Mouse (Mus musculus) limb, embryonic 15.5 days (tissue): ENCODE results near the gene Lrit2. TPM values are rescaled to one million over a fixed set of nuclear protein-coding genes. Genes with fewer than 3 reads are reported as not detected.

Experiments used
- ATAC-seq: fragments of 200-750 bp; cut with Nextera tagmentation; 2 replicates; pipeline ENCODE4 v1.8.0; 2017; ENCODE audit warnings: low read depth, moderate TSS enrichment; ENCODE audit not compliant: insufficient number of reproducible peaks, low FRiP score, low TSS enrichment
- H3K27ac ChIP-seq: fragments of 300-500 bp; sonication (generic); 2 replicates; pipeline ENCODE4 v1.5.1; 2015; ENCODE audit warnings: moderate library complexity, mild to moderate bottlenecking, inconsistent platforms
- H3K27me3 ChIP-seq: fragments of 300-500 bp; sonication (generic); 2 replicates; pipeline ENCODE4 v1.6.1; 2015; ENCODE audit warnings: inconsistent platforms
- H3K36me3 ChIP-seq: fragments of 300-500 bp; sonication (generic); 2 replicates; pipeline ENCODE4 v1.6.1; 2015; ENCODE audit warnings: inconsistent platforms
- H3K4me1 ChIP-seq: fragments of 300-500 bp; sonication (generic); 2 replicates; pipeline ENCODE4 v1.6.1; 2015; ENCODE audit warnings: inconsistent platforms
- H3K4me2 ChIP-seq: fragments of 300-500 bp; sonication (generic); 2 replicates; pipeline ENCODE4 v1.6.1; 2015; ENCODE audit warnings: mild to moderate bottlenecking, inconsistent platforms
- H3K4me3 ChIP-seq: fragments of 300-500 bp; sonication (generic); 2 replicates; pipeline ENCODE4 v1.5.1; 2015; ENCODE audit warnings: mild to moderate bottlenecking, inconsistent platforms
- H3K9ac ChIP-seq: fragments of 300-500 bp; sonication (generic); 2 replicates; pipeline ENCODE4 v1.6.1; 2015; ENCODE audit warnings: inconsistent platforms
- H3K9me3 ChIP-seq: fragments of 300-500 bp; sonication (generic); 2 replicates; pipeline ENCODE4 v1.6.1; 2016; ENCODE audit warnings: inconsistent platforms
- WGBS: fragments of 180-500 bp; shearing (Covaris S2); methylation state at CpG from one replicate; pipeline ENCODE4 v1.1.7; 2015; 5-methylcytosine and 5-hydroxymethylcytosine counted together
- polyA plus RNA-seq: library from polyadenylated mRNA; unstranded; fragments of >200 nt; fragmentation: Nextera tagmentation; extraction: Ambion mirVana; gene quantifications from 2 replicates; pipeline ENCODE4 v1.2.1, GENCODE M21; 2015

The Lrit2 gene
- polyA plus RNA-seq, result not detected in 2 replicates

GRCm38 (mm10) chr14:37067629-37068028 lies at the start of gene Lrit2:
Lrit2 (plus strand) TSS chr14:37067929.
- H3K9me3 ChIP-seq, result no peaks in the 10 kb centered on the region
- no peak within 1 kb of the TSS for H3K4me2 ChIP-seq
- H3K27ac ChIP-seq, result no peak within 1 kb of the TSS
- no peaks in the 10 kb centered on the region for H3K36me3 ChIP-seq
- no peak within 1 kb of the TSS for H3K9ac ChIP-seq
- H3K27me3 ChIP-seq, result no peaks in the 10 kb centered on the region
- no peak within 1 kb of the TSS for H3K4me3 ChIP-seq
- ATAC-seq, result no peak
- 77% methylated on average over 5 of the region's 5 CpGs for WGBS
- H3K4me1 ChIP-seq, result no peaks in the 10 kb centered on the region

- Histone ChIP-seq H3K27ac (no peak overlapping the region), H3K4me3 (no peak overlapping the region), H3K4me2 (no peak overlapping the region), H3K9me3 (no peaks in the 10 kb centered on the region), H3K4me1 (no peaks in the 10 kb centered on the region), H3K9ac (no peak overlapping the region), H3K36me3 (no peaks in the 10 kb centered on the region), H3K27me3 (no peaks in the 10 kb centered on the region)
- 75% methylated on average over 4 of the region's 4 CpGs for WGBS
- no peak for ATAC-seq
Observed at GRCm38 (mm10) chr14:37027248-37027933, 40.3 kb upstream of the Lrit2 start.

GRCm38 (mm10) chr14:37027951-37028350 lies 39.8 kb upstream of the Lrit2 start:
- Histone ChIP-seq H3K36me3 (no peaks in the 10 kb centered on the region), H3K9me3 (no peaks in the 10 kb centered on the region), H3K4me3 (no peak overlapping the region), H3K4me1 (no peaks in the 10 kb centered on the region), H3K4me2 (no peak overlapping the region), H3K27ac (no peak overlapping the region), H3K9ac (no peak overlapping the region), H3K27me3 (no peaks in the 10 kb centered on the region)
- WGBS, result 89% methylated on average over 3 of the region's 3 CpGs
- ATAC-seq, result no peak

GRCm38 (mm10) chr14:37028555-37028954 lies 39.2 kb upstream of the Lrit2 start:
- Histone ChIP-seq H3K27me3 (no peaks in the 10 kb centered on the region), H3K27ac (no peak overlapping the region), H3K36me3 (no peaks in the 10 kb centered on the region), H3K4me2 (no peak overlapping the region), H3K9ac (no peak overlapping the region), H3K9me3 (no peaks in the 10 kb centered on the region), H3K4me3 (no peak overlapping the region), H3K4me1 (no peaks in the 10 kb centered on the region)
- WGBS, result 87% methylated on average over 3 of the region's 3 CpGs
- no peak for ATAC-seq

- no peaks in the 10 kb centered on the region for H3K27me3 ChIP-seq
- no peak overlapping the region for H3K9ac ChIP-seq
- H3K4me2 ChIP-seq, result no peak overlapping the region
- no peaks in the 10 kb centered on the region for H3K4me1 ChIP-seq
- no peaks in the 10 kb centered on the region for H3K36me3 ChIP-seq
- no peak overlapping the region for H3K27ac ChIP-seq
- ATAC-seq, result no peak
- no peak overlapping the region for H3K4me3 ChIP-seq
- no peaks in the 10 kb centered on the region for H3K9me3 ChIP-seq
- WGBS, result 71% methylated on average over 11 of the region's 11 CpGs
Observed at GRCm38 (mm10) chr14:37032481-37033104, 35.1 kb upstream of the Lrit2 start.

GRCm38 (mm10) chr14:37033241-37033640 lies 34.5 kb upstream of the Lrit2 start:
- H3K27me3 ChIP-seq, result no peaks in the 10 kb centered on the region
- H3K4me2 ChIP-seq, result no peak overlapping the region
- H3K4me1 ChIP-seq, result no peaks in the 10 kb centered on the region
- H3K4me3 ChIP-seq, result no peak overlapping the region
- 20% methylated on average over 7 of the region's 7 CpGs for WGBS
- no peak overlapping the region for H3K27ac ChIP-seq
- no peaks in the 10 kb centered on the region for H3K9me3 ChIP-seq
- no peaks in the 10 kb centered on the region for H3K36me3 ChIP-seq
- ATAC-seq, result no peak
- H3K9ac ChIP-seq, result no peak overlapping the region

GRCm38 (mm10) chr14:37034432-37034831 lies 33.3 kb upstream of the Lrit2 start:
- H3K36me3 ChIP-seq, result no peaks in the 10 kb centered on the region
- no peak overlapping the region for H3K9ac ChIP-seq
- no peaks in the 10 kb centered on the region for H3K27me3 ChIP-seq
- H3K27ac ChIP-seq, result no peak overlapping the region
- H3K4me2 ChIP-seq, result no peak overlapping the region
- no peaks in the 10 kb centered on the region for H3K9me3 ChIP-seq
- no peaks in the 10 kb centered on the region for H3K4me1 ChIP-seq
- WGBS, result 46% methylated on average over 5 of the region's 5 CpGs
- no peak overlapping the region for H3K4me3 ChIP-seq
- no peak for ATAC-seq

GRCm38 (mm10) chr14:37048914-37049410 lies 18.8 kb upstream of the Lrit2 start, which contains the start of gene Rgr:
Rgr (minus strand) TSS chr14:37048964.
- H3K9ac ChIP-seq, result no peak within 1 kb of the TSS
- H3K36me3 ChIP-seq, result no peaks in the 10 kb centered on the region
- ATAC-seq, result no peak
- no peaks in the 10 kb centered on the region for H3K4me1 ChIP-seq
- no peak within 1 kb of the TSS for H3K4me2 ChIP-seq
- H3K4me3 ChIP-seq, result no peak within 1 kb of the TSS
- 76% methylated on average over 1 of the region's 1 CpGs for WGBS
- H3K27ac ChIP-seq, result no peak within 1 kb of the TSS
- no peaks in the 10 kb centered on the region for H3K9me3 ChIP-seq
- H3K27me3 ChIP-seq, result no peaks in the 10 kb centered on the region

- Histone ChIP-seq H3K9me3 (no peaks in the 10 kb centered on the region), H3K36me3 (no peaks in the 10 kb centered on the region), H3K9ac (no peak overlapping the region), H3K27ac (no peak overlapping the region), H3K27me3 (no peaks in the 10 kb centered on the region), H3K4me1 (no peaks in the 10 kb centered on the region), H3K4me2 (no peak overlapping the region), H3K4me3 (no peak overlapping the region)
- ATAC-seq, result no peak
- WGBS, result 64% methylated on average over 2 of the region's 2 CpGs
Observed at GRCm38 (mm10) chr14:37064849-37065248, 2.9 kb upstream of the Lrit2 start.

- Histone ChIP-seq H3K4me1 (no peaks in the 10 kb centered on the region), H3K27ac (no peak overlapping the region), H3K4me3 (no peak overlapping the region), H3K9me3 (no peaks in the 10 kb centered on the region), H3K4me2 (no peak overlapping the region), H3K27me3 (no peaks in the 10 kb centered on the region), H3K9ac (no peak overlapping the region), H3K36me3 (no peaks in the 10 kb centered on the region)
- no peak for ATAC-seq
- WGBS, result 58% methylated on average over 2 of the region's 2 CpGs
Observed at GRCm38 (mm10) chr14:37066636-37067035, 1.1 kb upstream of the Lrit2 start.

GRCm38 (mm10) chr14:37068516-37068915 lies 787 bp downstream of the Lrit2 start:
- Histone ChIP-seq H3K4me3 (no peak overlapping the region), H3K9ac (no peak overlapping the region), H3K27me3 (no peaks in the 10 kb centered on the region), H3K4me2 (no peak overlapping the region), H3K4me1 (no peaks in the 10 kb centered on the region), H3K27ac (no peak overlapping the region), H3K9me3 (no peaks in the 10 kb centered on the region), H3K36me3 (no peaks in the 10 kb centered on the region)
- 14% methylated on average over 9 of the region's 9 CpGs for WGBS
- no peak for ATAC-seq

GRCm38 (mm10) chr14:37080724-37081123 lies 13.0 kb downstream of the Lrit2 start:
- ATAC-seq, result no peak
- WGBS, result 74% methylated on average over 1 of the region's 1 CpGs
- Histone ChIP-seq H3K9ac (no peak overlapping the region), H3K27me3 (no peaks in the 10 kb centered on the region), H3K27ac (no peak overlapping the region), H3K36me3 (no peaks in the 10 kb centered on the region), H3K9me3 (no peaks in the 10 kb centered on the region), H3K4me1 (no peaks in the 10 kb centered on the region), H3K4me3 (no peak overlapping the region), H3K4me2 (no peak overlapping the region)
